Mouse (Mus musculus) CH12.LX (cell line): ENCODE measurements at regions not wholly inside any gene's neighbourhood (a gene's known extent, or its start where the extent isn't known, plus 50 kb on each side); places are given as distances from the start of the nearest gene placed in this dataset.

Experiments used
- DNase-seq: peaks from one replicate; pipeline ENCODE4 v3.0.0-alpha.2; 2013; ENCODE audit errors: extremely low read depth
- H3K27ac ChIP-seq: 2 replicates; pipeline ENCODE4 v1.5.1; 2012; ENCODE audit warnings: low read depth, mild to moderate bottlenecking, control low read depth, moderate library complexity; ENCODE audit not compliant: insufficient read depth
- H3K27me3 ChIP-seq: replicated peaks from 2 replicates; pipeline ENCODE3; 2012; ENCODE audit warnings: inconsistent platforms
- H3K36me3 ChIP-seq, 2 experiments: replicated peaks in 1 of 2; 2 replicates each; pipeline versions ENCODE3 to v1.6.1; 2012; ENCODE audit warnings: inconsistent platforms in 1 of 2, low read length in 1 of 2, mild to moderate bottlenecking in 1 of 2, mixed read lengths in 1 of 2, moderate library complexity in 1 of 2; ENCODE audit not compliant: control insufficient read depth in 1 of 2, insufficient read depth in 1 of 2
- H3K4me1 ChIP-seq, 2 experiments: 2 replicates each; pipeline ENCODE4 v1.6.1; 2012; ENCODE audit warnings: inconsistent platforms in 1 of 2, moderate library complexity in 1 of 2; ENCODE audit not compliant: insufficient read depth in 2 of 2, control insufficient read depth in 1 of 2
- H3K4me2 ChIP-seq: 2 replicates; pipeline ENCODE4 v1.6.1; 2012; ENCODE audit warnings: low read depth, mild to moderate bottlenecking, control low read depth; ENCODE audit not compliant: poor library complexity, insufficient read depth, severe bottlenecking
- H3K4me3 ChIP-seq, 3 experiments: fragments of 150-350 bp in 1 of 3; sonication (generic) in 1 of 3; replicated peaks in 1 of 3; 2 replicates each; pipeline versions ENCODE3 to v1.5.1; 2011 to 2012; ENCODE audit warnings: low read depth in 2 of 3, low read length in 2 of 3, mild to moderate bottlenecking in 2 of 3, moderate library complexity in 2 of 3, control low read depth in 1 of 3, improper control_type of control experiment in 1 of 3, inconsistent platforms in 1 of 3, mixed read lengths in 1 of 3; ENCODE audit not compliant: poor library complexity in 1 of 3
- H3K79me2 ChIP-seq: replicated peaks from 2 replicates; pipeline ENCODE4 v1.6.1; 2012; ENCODE audit warnings: mild to moderate bottlenecking, moderate library complexity; ENCODE audit not compliant: control insufficient read depth, poor library complexity, insufficient read depth, severe bottlenecking; ENCODE audit errors: extremely low read depth
- H3K9ac ChIP-seq: 2 replicates; pipeline ENCODE4 v1.6.1; 2012; ENCODE audit warnings: low read depth, mild to moderate bottlenecking, control low read depth, moderate library complexity; ENCODE audit not compliant: insufficient read depth
- H3K9me3 ChIP-seq: replicated peaks from 2 replicates; pipeline ENCODE3; 2012; ENCODE audit warnings: low read length, inconsistent platforms, mixed read lengths
- BHLHE40 ChIP-seq: IDR thresholded peaks from 2 replicates; pipeline ENCODE4 v1.6.1; 2011; ENCODE audit warnings: mild to moderate bottlenecking, low read depth, low read length, improper control_type of control experiment
- CHD1 ChIP-seq: IDR thresholded peaks from 2 replicates; pipeline ENCODE4 v1.6.1; 2012; ENCODE audit warnings: low read depth, low read length, improper control_type of control experiment, inconsistent platforms
- CHD2 ChIP-seq: IDR thresholded peaks from 2 replicates; pipeline ENCODE4 v1.6.1; 2011; ENCODE audit warnings: low read length, improper control_type of control experiment
- E2F4 ChIP-seq: IDR thresholded peaks from 2 replicates; pipeline ENCODE4 v1.6.1; 2011; ENCODE audit warnings: low read depth, low read length, improper control_type of control experiment; ENCODE audit not compliant: insufficient replicate concordance
- ELF1 ChIP-seq: IDR thresholded peaks from 2 replicates; pipeline ENCODE4 v1.6.1; 2014; ENCODE audit warnings: low read depth, mild to moderate bottlenecking, inconsistent platforms, low read length, improper control_type of control experiment
- EP300 ChIP-seq: IDR thresholded peaks from 2 replicates; pipeline ENCODE4 v1.6.1; 2011; ENCODE audit warnings: low read length, improper control_type of control experiment
- GABPA ChIP-seq: IDR thresholded peaks from 2 replicates; pipeline ENCODE4 v1.6.1; 2012; ENCODE audit warnings: low read depth, low read length, improper control_type of control experiment, inconsistent platforms; ENCODE audit not compliant: insufficient replicate concordance
- HCFC1 ChIP-seq: IDR thresholded peaks from 2 replicates; pipeline ENCODE4 v1.6.1; 2012; ENCODE audit warnings: low read depth, mild to moderate bottlenecking, inconsistent platforms, low read length, improper control_type of control experiment
- IRF4 ChIP-seq: IDR thresholded peaks from 2 replicates; pipeline ENCODE4 v1.6.1; 2014; ENCODE audit warnings: low read depth, mild to moderate bottlenecking, inconsistent platforms, low read length, improper control_type of control experiment
- KAT2A ChIP-seq: IDR thresholded peaks from 2 replicates; pipeline ENCODE4 v1.6.1; 2012; ENCODE audit warnings: low read length, improper control_type of control experiment, inconsistent platforms; ENCODE audit not compliant: insufficient replicate concordance
- MAFK ChIP-seq: IDR thresholded peaks from 2 replicates; pipeline ENCODE4 v1.6.1; 2011; ENCODE audit warnings: low read length, improper control_type of control experiment; ENCODE audit not compliant: insufficient replicate concordance
- MAX ChIP-seq: IDR thresholded peaks from 2 replicates; pipeline ENCODE4 v1.6.1; 2011; ENCODE audit warnings: low read length, improper control_type of control experiment
- MAZ ChIP-seq: IDR thresholded peaks from 2 replicates; pipeline ENCODE4 v1.6.1; 2012; ENCODE audit warnings: low read depth, mild to moderate bottlenecking, inconsistent platforms, low read length, improper control_type of control experiment, moderate library complexity
- MEF2A ChIP-seq: IDR thresholded peaks from 2 replicates; pipeline ENCODE4 v1.6.1; 2014; ENCODE audit warnings: low read depth, mild to moderate bottlenecking, inconsistent platforms, low read length, improper control_type of control experiment, borderline replicate concordance
- MXI1 ChIP-seq: IDR thresholded peaks from 2 replicates; pipeline ENCODE4 v1.6.1; 2011; ENCODE audit warnings: mild to moderate bottlenecking, low read depth, low read length, improper control_type of control experiment
- MYC ChIP-seq: IDR thresholded peaks from 2 replicates; pipeline ENCODE4 v1.6.1; 2011; ENCODE audit warnings: low read depth, mild to moderate bottlenecking, improper control_type of control experiment, low read length
- NELFE ChIP-seq: IDR thresholded peaks from 2 replicates; pipeline ENCODE4 v1.6.1; 2011; ENCODE audit warnings: low read depth, low read length, improper control_type of control experiment
- NRF1 ChIP-seq: IDR thresholded peaks from 2 replicates; pipeline ENCODE4 v1.6.1; 2014; ENCODE audit warnings: low read depth, mild to moderate bottlenecking, inconsistent platforms, low read length, improper control_type of control experiment, moderate library complexity
- PAX5 ChIP-seq: IDR thresholded peaks from 2 replicates; pipeline ENCODE4 v1.6.1; 2012; ENCODE audit warnings: low read length, inconsistent platforms, mixed read lengths
- POLR2A ChIP-seq: IDR thresholded peaks from 2 replicates; pipeline ENCODE4 v1.6.1; 2011; ENCODE audit warnings: low read depth, mild to moderate bottlenecking, improper control_type of control experiment, low read length
- POLR2AphosphoS2 ChIP-seq: IDR thresholded peaks from 2 replicates; pipeline ENCODE4 v1.6.1; 2011; ENCODE audit warnings: low read depth, low read length, improper control_type of control experiment
- RAD21 ChIP-seq: IDR thresholded peaks from 2 replicates; pipeline ENCODE4 v1.6.1; 2011; ENCODE audit warnings: low read depth, mild to moderate bottlenecking, low read length, improper control_type of control experiment, moderate library complexity
- RCOR1 ChIP-seq: conservative IDR thresholded peaks from 2 replicates; pipeline ENCODE4 v1.6.1; 2012; ENCODE audit warnings: low read depth, mild to moderate bottlenecking, inconsistent platforms, low read length, improper control_type of control experiment
- SMC3 ChIP-seq: IDR thresholded peaks from 2 replicates; pipeline ENCODE4 v1.6.1; 2011; ENCODE audit warnings: low read depth, low read length, improper control_type of control experiment
- TBP ChIP-seq: conservative IDR thresholded peaks from 2 replicates; pipeline ENCODE4 v1.6.1; 2011; ENCODE audit warnings: low read depth, low read length, improper control_type of control experiment
- TCF12 ChIP-seq: IDR thresholded peaks from 2 replicates; pipeline ENCODE4 v1.6.1; 2014; ENCODE audit warnings: low read depth, mild to moderate bottlenecking, inconsistent platforms, low read length, improper control_type of control experiment
- UBTF ChIP-seq: IDR thresholded peaks from 2 replicates; pipeline ENCODE4 v1.6.1; 2012; ENCODE audit warnings: low read depth, mild to moderate bottlenecking, inconsistent platforms, low read length, improper control_type of control experiment, moderate library complexity
- USF2 ChIP-seq: conservative IDR thresholded peaks from 2 replicates; pipeline ENCODE4 v1.6.1; 2011; ENCODE audit warnings: low read depth, low read length, improper control_type of control experiment
- ZC3H11A ChIP-seq: IDR thresholded peaks from 2 replicates; pipeline ENCODE4 v1.6.1; 2012; ENCODE audit warnings: low read depth, mild to moderate bottlenecking, inconsistent platforms, low read length, improper control_type of control experiment
- ZMIZ1 ChIP-seq: IDR thresholded peaks from 2 replicates; pipeline ENCODE4 v1.6.1; 2012; ENCODE audit warnings: low read depth, mild to moderate bottlenecking, inconsistent platforms, low read length, improper control_type of control experiment
- dilution Hi-C: fragments of 300-500 bp; cut with MboI; formaldehyde crosslinking; loops from 2 replicates; pipeline ENCODE4 v1.14.3; 2020; ENCODE audit warnings: low sequenced_read_pairs; ENCODE audit not compliant: extremely low pct_unique_long_range_greater_than_20kb, extremely low pct_ligation_motif_present
- in situ Hi-C: fragments of 300-500 bp; cut with MboI; formaldehyde crosslinking; loops from 3 replicates; pipeline ENCODE4 v1.14.3; 2019; ENCODE audit warnings: low sequenced_read_pairs, low pct_ligation_motif_present, low pct_unique_long_range_greater_than_20kb, mixed read lengths

DNA sequence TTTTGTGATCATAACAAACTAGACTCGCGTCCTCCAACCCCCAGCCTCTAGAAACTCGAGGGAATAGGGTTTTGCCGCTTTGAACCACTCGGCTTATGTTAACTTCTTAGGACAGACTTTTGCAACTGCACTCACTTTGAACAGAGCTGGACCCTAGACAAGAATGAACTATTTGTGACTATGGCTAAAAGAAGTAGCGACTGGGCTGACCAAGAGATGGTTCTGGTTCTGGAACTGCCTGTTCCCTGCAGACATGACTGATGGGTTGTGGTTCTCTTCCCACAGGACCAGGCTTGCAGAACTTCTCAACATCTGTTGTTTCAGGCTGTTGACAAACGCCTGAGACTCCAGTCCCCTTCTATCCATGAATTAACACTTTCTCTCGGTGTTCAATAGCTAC lies 57.5 kb upstream of the Znrf2 start:
- H3K36me3 ChIP-seq: no peaks in the 10 kb centered on the region
- H3K4me1 ChIP-seq: peaks cover 10 to 48% of the 10 kb centered on the region in 2 experiments
- DNase-seq: no peak
- H3K79me2 ChIP-seq: no peaks in the 10 kb centered on the region
- no peak overlapping the region for H3K4me2 ChIP-seq
- H3K27me3 ChIP-seq: no peaks in the 10 kb centered on the region
- dilution Hi-C loops (no loop called here), in situ Hi-C loops (no loop called here)
- no peak overlapping the region for H3K9ac ChIP-seq
- TF ChIP-seq MXI1 (no peak), HCFC1 (no peak), USF2 (no peak), PAX5 (no peak), MEF2A (no peak), CHD1 (no peak), ZMIZ1 (no peak), KAT2A (no peak), EP300 (no peak), UBTF (no peak), NELFE (no peak), IRF4 (no peak), MYC (no peak), MAX (no peak), CHD2 (no peak), TCF12 (no peak), NRF1 (no peak), POLR2A (no peak), GABPA (no peak), MAFK (no peak)
- no peak overlapping the region for H3K4me3 ChIP-seq
- no peak overlapping the region for H3K27ac ChIP-seq
- peaks cover 11% of the 10 kb centered on the region for H3K9me3 ChIP-seq

- peak overlapping the region; percentile 73 for H3K4me2 ChIP-seq
- H3K27ac ChIP-seq: no peak overlapping the region
- peaks cover 10 to 48% of the 10 kb centered on the region in 2 experiments for H3K4me1 ChIP-seq
- no peaks in the 10 kb centered on the region for H3K27me3 ChIP-seq
- in situ Hi-C loops: no loop called here
- no peaks in the 10 kb centered on the region for H3K36me3 ChIP-seq
- peak; percentile 42 for DNase-seq
- peaks cover 10% of the 10 kb centered on the region for H3K9me3 ChIP-seq
- H3K79me2 ChIP-seq: no peaks in the 10 kb centered on the region
- no peak overlapping the region for H3K9ac ChIP-seq
- no peak for TF ChIP-seq HCFC1
- TF ChIP-seq E2F4: no peak
- no peak for TF ChIP-seq TBP
- no peak for TF ChIP-seq USF2
- TF ChIP-seq KAT2A: no peak
- TF ChIP-seq RAD21: no peak
- no peak for TF ChIP-seq ZC3H11A
- no peak for TF ChIP-seq NELFE
- TF ChIP-seq MAZ: no peak
- TF ChIP-seq EP300: no peak
- TF ChIP-seq CHD2: peak; percentile 27; the same call in 1 of the 2 replicates
- no peak for TF ChIP-seq SMC3
- no peak for TF ChIP-seq IRF4
- no peak for TF ChIP-seq GABPA
- peak; percentile 64; the same call in 1 of the 2 replicates for TF ChIP-seq ELF1
- 0 out of 2 replicates have a peak, but pooled peaks have one; percentile 35 for TF ChIP-seq MYC
- no peak for TF ChIP-seq NRF1
- TF ChIP-seq BHLHE40: peak; percentile 78
- no peak for TF ChIP-seq POLR2AphosphoS2
- TF ChIP-seq CHD1: no peak
- TF ChIP-seq MAX: peak; percentile 71
- TF ChIP-seq RCOR1: no peak
- no peak for TF ChIP-seq ZMIZ1
- H3K4me3 ChIP-seq: no peak overlapping the region
- dilution Hi-C loops: no loop called here
These were observed 56.7 kb upstream of the Znrf2 start for GRCm38 (mm10) chr6:54759942-54760498.
